Mouse (Mus musculus): ENCODE results near the gene Zbtb43.

The Zbtb43 gene

DNA sequence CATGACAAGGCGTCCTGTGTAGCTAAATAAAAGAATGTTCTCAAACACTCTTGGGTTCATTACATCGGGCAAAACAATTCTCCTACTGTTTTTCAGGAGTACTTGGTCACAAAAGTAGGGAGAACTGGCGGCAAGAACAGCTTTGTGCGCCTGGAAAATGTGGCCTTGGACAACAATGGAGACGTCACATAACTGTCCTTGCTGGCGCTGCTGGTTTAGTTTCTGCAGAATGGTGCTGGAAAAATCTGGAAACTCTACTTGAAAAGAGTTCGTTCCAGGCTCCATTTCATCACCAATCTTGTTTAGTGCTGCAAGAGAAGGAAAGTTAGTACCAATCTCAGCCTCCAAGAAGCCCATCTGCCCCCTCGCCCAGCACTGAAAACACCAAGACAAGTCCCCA lies 13.5 kb downstream of the Zbtb43 start:
- DNase-seq (ENCODE audit: low read depth, low spot score), result no peak

DNA sequence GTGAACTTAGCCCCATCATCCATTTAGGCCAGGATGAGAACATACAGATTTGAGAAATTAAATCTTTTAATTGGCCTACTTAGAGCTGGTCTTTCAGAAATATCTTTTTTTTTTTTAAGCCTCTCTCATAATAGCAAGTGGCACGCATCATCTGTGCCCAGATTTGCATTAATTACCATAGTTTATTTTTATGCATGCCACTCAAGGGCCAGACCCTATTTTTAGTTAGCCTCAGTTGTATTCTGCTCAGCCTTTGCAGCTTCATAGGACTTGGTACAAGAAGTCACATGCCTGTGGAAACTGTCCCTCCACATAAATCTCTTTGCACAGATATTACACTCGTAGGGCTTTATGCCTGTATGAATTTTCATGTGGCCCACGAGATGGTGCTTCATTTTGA lies 14.9 kb downstream of the Zbtb43 start:
- peak; percentile 43 for DNase-seq (ENCODE audit: low read depth, low spot score)

DNA sequence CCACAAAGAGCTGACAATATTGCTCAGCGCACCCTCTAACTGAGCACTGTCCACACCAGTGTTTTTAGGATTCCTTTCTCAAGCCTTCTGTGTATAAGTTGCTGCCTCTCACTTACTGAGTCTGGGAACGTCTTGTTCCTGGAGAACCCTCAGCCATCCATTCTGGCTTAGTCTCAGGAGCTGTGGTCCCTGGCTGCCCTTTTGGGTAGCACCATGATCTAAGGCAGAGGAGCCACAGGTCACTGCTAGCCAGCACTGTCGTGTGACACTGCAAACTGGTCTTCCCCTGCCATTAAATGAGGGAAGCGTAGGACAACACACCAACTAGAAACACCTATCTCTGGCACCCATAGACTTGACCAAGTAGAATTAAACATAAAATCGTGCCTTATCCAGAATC lies 15.6 kb downstream of the Zbtb43 start:
- no peak for DNase-seq (ENCODE audit: low read depth, low spot score)

DNA sequence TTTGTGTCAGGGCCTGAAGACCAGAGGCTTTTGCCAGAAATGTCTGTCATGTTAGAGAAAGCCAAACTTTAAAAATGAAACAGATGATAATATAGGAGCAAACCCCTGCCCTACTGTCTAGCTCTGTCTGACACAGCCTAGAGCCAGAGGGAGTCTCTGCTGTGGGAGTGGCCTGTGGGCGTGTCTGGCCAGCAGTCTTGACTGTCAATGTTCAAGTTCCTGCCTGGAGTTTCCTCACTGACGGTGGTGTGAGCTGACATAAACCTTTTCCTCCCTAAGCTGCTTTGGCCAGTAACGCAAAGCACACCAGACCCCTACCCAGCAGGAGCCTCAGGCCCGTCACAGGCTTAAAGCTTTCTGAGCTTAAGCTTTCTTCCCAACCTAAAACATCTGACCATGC lies 16.2 kb downstream of the Zbtb43 start:
- DNase-seq (ENCODE audit: low read depth, low spot score), result no peak

DNA sequence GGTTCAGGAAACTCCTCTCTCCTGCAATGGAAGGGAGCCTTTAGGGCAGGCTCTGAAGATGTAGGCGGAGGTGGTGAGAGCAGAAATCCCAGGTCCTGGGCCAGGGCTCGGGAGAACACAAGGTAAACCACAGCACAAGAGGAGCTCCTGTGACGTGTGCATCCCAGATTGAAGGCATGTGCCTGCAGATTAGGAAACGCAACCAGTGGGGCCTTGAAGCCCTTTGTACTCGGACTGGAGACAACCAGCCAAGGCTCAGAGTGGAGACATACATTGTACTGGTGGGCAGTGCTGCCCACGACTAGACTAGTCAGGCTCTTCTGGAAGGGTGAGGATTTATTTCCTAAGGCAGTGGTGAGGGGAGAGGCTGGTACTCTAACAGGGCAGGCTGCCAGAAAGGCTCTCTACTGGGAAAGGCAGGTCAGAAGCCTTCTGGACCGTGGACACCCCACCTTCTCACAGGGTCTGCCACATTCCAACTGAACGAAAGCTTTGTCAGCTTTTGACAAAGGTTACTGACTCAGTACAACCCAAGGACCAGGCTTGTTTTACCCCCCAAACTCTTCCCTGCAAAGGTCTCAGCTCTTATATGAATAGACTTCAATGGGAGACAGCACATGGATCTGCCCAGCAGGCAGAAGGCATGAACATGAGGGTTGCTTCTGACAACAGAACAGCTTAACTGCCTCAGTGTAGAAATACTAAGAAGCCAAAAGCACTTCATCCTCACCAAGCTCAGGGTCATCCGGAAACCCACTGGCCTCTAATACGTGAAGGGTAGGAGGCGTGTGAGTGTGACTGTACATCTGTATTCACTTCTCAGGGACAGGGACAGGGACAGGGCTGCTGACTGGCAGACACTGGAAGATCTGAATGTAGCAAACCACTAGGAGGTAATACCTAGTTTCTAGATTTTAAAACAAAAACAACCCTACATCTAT lies 17.1 kb downstream of the Zbtb43 start:
- DNase-seq (ENCODE audit: low read depth, low spot score), result no peak

DNA sequence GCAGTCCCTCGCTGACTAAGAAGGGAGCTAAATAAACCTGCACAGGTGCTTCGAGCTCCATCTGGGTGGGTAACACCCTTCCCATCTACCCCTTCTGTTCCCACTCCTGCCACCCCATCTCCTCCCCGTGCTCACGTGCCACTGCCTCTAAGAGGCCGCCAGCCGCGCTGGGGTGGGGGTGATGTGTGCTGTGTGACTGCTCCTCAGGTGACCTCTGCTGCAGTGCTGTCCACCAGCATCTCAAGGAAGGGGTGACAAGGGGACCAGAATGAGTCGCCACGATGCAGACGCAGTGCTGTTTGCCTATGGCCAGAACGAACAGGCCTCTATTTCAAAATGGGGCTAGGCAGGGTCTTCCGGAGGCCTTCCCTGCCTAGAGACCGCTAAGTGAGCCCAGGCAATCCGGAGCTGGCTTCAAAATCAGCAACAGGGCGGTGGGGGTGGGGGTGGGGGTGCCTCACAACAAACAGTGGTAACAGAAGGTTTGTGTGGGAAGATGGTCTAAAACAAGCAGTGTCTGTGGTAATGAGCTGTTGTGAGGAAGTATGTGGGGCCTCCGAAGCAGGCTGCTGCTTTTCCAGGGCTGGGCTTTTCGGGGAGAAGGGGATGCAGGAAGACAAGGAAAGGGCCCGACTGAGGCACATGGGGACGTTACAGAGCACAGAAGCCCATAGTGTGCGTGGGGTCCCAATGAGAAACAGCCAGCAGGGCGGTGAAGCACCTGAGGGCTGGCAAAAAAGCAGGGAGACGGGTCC lies 19.1 kb downstream of the Zbtb43 start:
- no peak for DNase-seq (ENCODE audit: low read depth, low spot score)

DNA sequence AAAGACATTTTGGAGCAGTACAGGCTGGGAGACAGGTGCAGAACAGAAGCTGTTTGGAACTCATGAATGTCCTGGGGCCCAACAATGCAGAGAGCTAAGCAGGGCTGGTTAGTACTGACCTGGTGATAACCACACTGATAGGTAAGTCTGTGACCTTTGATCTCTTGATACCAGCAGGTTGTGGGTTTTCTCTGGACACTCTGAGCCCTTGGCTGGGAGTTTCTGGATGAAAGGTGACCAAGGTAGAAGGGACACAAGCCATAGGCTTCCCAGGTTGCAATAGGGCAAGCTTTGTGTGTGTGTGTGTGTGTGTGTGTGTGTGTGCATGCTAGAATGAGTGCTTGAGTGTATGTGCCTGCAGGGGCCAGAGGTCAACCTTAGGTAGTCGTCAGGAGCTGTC lies 21.6 kb downstream of the Zbtb43 start:
- DNase-seq (ENCODE audit: low read depth, low spot score), result no peak

DNA sequence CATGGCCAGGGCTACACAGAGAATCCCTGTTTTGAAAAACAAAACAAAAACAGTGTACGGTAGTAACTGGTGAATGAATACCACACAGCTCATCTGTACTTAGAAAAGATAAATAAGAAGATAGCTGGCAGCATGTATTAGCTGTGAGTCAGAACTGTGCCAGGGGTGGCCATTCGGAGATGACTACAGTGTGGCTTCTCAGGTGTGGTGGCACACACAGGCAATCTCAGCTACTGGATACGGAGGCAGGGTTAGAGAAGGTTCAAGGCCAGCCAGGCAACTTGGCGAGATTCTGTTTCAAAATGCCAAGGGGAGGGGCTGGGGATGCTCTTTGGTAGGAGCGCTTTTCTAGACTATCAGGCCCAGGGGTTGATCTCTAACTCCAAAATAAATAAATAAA lies 22.6 kb downstream of the Zbtb43 start:
- DNase-seq (ENCODE audit: low read depth, low spot score), result no peak

DNA sequence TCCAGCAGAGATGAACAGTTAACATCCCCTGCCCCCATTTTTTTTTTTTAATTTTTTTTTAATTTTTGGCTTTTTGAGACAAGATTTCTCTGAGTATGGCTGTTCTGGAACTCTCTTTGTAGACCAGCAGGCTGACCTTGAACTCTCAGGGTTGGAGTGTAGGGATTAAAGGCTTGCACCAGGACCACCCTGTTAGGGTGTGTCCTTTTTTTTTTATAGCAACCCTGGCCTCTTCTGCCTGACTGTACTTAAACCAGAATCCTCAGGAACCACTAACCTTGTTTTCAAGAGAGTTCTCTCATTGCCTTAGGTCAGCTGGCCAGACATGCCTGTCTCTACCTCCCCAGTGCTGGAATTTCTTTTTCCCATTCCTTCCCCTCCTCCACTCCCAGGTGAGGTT lies 23.5 kb downstream of the Zbtb43 start:
- DNase-seq (ENCODE audit: low read depth, low spot score), result no peak

DNA sequence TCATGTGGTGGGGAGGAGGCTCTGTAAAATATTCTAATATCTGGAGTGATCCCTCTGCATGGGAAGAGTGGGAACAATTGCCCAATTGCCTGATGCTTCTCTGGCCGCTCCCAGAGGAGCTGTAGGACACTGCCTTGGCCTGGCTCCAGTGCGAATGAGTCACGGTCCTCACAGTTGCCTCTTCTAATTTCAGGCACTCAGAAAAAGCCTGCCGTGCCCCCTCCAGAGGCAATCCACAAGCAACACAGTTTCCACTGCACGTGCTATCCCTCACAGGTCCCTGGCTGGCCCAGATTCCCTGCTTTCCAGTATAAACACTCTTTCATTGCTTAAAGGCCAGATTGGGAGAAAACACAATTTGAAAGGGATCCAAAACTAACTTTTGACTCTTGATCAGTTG lies 24.0 kb downstream of the Zbtb43 start:
- no peak for DNase-seq (ENCODE audit: low read depth, low spot score)

DNA sequence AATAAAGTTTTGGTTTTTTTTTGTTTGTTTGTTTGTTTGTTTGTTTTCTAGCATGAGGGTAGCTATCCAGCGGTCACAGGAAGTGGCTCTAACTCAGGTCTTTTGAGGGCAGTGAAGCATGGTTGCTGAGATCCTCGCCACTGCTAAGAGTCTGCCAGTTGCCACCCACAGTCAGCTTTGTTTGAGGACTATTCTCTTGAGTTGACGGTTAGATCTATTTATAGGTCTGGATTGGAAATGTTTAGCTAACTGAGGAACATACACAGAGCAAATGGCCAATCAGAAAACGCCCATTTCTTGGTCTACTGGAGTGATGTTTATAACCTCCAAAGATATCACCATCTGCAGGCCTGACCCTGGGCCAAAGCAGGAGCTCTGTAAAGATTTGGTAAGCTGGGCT lies 25.7 kb downstream of the Zbtb43 start:
- no peak for DNase-seq (ENCODE audit: low read depth, low spot score)

DNA sequence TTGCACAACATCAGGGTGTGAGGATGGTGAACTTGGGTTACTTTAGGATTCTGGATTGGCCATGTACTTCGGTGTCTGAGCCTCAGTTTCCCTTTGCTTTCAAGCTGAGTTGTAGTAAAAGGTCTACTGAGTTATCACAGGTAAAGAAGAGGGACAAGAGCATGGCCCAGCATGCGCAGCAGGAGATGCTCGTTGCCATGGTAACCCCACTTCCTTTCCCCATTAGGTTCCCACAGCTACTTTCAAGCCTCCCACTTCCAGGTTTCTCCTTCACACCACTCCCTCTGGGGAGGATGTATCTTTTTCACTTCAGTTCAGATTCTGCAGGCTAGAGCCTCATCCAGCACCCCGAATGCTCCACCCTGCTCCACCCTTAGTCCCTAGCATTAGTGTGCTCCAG lies 27.5 kb downstream of the Zbtb43 start:
- peak; percentile 15 for DNase-seq (ENCODE audit: low read depth, low spot score)

DNA sequence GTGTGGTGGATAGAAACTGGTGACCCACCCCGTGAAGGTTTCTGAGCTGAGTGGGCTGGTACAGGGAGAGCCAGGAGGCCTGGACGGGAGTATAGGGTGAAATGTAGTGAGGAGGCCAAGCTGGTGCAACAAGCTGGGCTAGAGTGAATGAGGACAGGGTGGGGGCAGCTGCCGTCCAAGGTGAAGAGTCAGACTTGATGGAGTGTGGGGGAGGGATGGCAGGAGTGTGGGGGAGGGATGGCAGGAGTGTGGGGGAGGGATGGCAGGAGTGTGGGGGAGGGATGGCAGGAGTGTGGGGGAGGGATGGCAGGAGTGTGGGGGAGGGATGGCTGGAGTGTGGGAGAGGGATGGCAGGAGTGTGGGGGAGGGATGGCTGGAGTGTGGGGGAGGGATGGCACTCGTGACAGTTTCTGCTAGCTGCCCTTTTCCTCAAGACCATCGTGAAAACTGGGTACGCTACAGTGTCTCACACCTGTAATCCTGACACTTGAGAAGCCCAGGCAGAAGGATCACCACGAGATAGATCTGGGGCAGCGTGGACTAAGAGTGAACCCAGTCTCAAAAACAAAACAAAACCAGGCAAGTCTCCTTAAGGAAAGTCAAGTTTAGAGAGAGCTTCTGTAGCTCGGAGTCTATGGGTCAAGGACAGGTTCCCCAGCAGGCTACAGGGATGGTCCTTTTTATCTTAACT lies 28.2 kb downstream of the Zbtb43 start:
- DNase-seq (ENCODE audit: low read depth, low spot score), result no peak

DNA sequence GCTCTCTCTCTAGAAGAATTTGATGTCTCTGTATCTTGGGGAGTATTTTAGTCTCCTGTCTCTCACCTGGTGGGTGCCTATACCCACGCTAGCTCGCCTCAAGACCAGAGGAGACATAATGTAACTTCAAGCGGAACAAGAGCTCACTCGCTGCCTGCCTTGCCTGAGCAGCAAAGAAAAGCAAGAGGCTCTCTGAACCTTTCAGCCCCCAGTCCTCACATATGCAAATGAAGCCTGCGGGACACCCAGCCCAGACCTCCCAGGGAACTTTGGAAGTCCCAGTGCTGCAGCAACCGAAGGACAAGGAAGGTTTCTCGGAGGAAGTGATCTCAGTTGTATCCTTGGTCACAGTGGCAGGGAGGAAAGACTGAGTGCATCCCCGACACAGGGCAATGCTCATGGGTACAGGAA lies 28.9 kb downstream of the Zbtb43 start:
- peak; percentile 35 for DNase-seq (ENCODE audit: low read depth, low spot score)

DNA sequence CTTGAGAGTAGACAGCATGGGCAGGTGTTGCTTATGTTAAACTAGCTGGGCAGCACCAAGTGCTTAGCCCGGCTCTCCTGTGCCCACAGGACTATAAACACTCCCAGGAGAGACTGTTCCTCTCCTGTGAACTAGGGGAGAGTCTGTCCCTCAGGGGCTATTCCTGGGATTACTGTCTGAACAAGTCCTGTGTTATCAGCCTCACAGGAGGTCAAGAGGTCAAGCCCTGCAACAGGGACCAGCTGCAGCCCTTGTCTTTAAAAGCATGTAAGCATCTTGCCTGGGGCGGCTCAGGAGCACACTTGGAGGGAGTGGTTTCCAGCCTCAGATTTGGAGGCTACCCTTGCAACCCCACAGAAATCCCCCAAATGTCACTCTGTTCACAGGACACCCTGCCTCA lies 30.0 kb downstream of the Zbtb43 start:
- DNase-seq (ENCODE audit: low read depth, low spot score), result no peak

DNA sequence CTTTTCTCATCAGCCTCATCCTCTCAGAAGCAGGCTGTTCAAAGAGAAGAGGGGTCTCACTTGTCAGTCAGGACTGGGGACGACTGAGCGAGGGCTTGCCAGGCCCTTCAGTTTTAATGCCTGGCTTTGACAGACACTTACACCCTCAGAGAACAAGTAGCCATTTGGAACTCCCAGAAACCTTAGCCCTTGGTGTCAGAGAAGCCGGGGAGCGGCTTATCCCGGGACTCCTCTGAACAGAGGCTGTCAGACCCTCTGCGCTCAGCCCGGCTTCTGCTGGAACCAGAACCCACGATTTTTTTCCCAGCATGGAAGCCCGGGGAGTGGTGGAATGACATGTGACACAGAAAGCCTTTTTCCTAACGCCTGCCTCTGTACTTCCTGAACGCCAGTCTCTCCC lies 31.2 kb downstream of the Zbtb43 start:
- DNase-seq (ENCODE audit: low read depth, low spot score), result no peak

DNA sequence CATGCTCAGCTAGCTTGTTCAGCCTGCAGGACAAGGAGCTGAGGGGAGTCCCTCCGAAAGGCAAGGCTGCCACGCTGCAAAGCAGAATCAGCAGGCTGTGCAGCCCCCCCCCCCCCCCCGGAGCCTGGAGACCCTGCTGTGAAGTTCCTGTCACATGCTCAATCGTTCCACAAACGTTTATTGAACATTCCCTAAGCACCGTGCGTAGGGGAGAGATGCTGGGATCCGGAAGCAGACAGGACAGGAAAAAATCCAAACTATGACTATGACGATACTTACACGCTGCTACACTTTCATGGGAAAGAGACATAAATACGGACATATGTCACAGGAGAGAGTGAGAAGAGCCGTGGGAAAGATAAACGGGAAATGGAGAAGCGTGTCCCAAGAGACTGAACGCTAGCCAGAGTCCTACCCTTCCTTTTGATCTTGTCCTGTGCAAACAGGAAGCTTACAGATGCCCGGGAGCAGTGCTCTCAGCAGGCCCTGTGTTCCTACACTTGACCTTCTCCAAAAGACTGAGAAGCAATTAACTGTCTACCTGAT lies 32.3 kb downstream of the Zbtb43 start:
- no peak for DNase-seq (ENCODE audit: low read depth, low spot score)

DNA sequence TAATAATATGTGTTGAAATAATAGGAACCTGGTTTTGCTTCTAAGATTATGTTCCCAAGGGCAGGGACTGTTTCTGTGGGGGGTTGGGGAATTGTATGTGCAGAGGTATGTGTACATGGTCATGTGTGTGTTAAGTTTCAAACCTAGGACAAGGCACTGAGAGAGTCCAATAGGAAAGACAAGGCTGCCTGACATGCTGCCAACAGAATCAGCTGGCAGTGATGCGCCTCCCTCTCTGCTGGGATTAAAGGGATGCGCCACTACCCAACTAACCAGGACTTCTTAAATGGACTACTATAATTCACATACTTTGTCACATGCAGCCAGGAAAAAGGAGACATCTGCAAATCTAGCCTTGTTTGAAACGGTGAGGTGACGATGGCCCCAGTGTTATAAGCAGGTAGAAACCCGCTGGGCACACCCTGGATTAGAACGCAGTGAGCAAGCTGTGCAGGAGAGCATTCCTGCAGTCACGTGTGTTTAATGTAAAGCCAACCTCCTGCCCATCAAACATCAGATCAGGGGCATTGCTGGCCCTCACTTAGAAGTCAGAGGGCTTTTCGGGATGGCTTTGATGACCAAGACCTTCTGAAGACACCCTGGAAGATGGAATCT lies 33.2 kb downstream of the Zbtb43 start:
- no peak for DNase-seq (ENCODE audit: low read depth, low spot score)

DNA sequence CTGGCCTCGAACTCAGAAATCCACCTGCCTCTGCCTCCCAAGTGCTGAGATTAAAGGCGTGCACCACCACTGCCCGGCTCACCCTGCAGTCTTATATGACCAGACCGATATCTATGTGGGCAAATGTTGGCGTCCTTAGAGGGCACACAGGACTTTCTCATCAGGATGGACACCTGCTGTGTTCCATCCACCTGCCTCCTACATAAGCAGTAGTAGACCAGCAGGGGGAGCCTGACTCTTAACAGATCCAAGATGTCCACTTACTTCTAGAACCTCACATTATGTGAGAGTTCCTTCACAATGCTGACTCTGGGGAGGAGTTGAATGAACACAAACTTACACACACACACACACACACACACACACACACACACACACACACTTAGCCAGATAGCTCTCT lies 35.5 kb downstream of the Zbtb43 start:
- peak; percentile 85 for DNase-seq (ENCODE audit: low read depth, low spot score)

DNA sequence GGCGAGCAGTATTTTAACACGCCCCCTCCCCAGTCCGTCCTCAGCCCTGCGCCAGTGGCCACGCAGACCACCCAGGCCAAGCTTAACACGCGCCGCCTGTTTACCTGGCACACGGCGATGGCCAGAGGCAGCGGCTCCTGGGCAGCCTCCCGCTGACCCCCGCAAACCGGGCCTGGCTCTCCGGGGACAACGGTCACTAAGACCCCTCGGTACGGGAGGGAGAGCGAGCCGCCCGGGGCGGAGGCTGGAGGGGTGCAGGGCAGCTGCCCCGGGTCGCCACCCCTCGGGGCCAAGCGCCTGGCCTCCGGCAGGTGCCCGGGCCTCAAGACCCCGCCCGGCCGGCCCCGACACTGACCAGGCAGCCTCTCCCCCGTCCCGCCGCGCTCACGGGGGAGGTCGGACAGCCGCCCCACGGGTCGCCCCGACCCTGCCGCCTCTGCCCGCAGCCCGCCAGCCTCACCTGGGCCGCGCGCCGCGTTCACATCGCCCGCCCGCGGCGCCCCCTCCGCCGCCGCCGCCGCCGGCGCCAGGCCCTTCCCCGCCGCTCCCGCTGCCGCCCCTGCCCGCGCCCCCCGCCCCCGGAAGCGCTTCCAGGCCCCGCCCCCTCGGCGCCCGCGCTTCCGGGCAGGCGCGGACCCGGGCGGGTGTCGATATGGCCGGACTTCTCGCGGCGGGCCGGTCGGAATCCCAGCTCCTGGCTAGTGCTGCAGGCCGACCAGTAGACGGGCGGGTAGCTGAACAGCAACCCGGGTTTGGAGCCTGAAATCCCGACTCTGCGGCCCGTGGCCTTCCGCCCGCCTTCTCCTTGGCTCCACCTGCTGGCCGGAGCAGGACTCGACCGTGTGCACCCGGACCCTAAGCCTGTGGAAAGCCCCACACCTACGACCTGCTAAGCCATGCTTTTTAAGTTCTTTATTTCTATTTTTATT lies 37.3 kb downstream of the Zbtb43 start, which contains the start of gene Zbtb34:
Zbtb34 (minus strand) TSS at position 554 of the 929 bp plus-strand sequence.
- peak; percentile 86 for DNase-seq (ENCODE audit: low read depth, low spot score)
